Mouse (Mus musculus): ENCODE measurements around the gene Lamb3. TPM values are rescaled to one million over a fixed set of nuclear protein-coding genes. Genes with fewer than 3 reads are reported as not detected.

Lamb3 gene
- polyA plus RNA-seq, 1 experiment from 2014 or later: 0.62 TPM

DNA sequence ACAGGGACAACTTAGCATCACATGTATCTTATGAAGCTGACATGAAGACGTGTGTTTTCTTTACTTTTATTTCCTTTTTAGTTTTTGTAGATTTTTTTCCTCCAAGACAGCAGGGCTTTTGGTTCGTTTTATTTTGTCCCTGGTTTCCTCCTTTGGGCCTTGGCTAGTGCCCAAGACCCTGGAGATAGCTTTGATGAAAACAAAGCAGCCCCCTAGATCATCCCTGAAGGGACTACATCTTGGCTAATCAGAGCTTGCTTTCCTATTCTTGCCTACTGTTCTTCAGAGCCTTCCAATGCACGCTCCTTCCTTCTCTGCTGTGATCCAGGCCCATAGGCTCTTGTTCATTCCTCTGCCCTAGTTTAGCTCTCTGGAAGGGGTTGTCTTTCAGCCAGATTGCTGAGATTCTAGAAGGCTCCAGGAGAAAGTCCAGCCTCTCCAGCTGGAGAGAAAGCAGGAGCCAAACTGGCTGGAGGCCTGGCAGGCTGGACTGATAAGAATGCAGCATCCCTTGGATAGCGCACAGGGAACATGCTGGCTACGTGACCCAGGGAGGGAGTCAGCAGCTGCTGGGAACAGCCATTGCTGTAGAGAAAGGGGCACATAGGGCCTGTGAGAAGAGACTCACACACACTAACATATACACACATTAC, 108.3 kb downstream of the Lamb3 start:
- Histone ChIP-seq H3K27ac (no peak overlapping the region), H3K4me1 (replicated peaks) (peaks cover 10% of the 10 kb centered on the region; the same call in 1 of the 2 replicates), H3K27me3 (no peaks in the 10 kb centered on the region), H3K4me2 (replicated peaks) (no peak overlapping the region), H3K36me3 (no peaks in the 10 kb centered on the region), H3K9me3 (no peaks in the 10 kb centered on the region), H3K4me3 (replicated peaks) (no peak overlapping the region), H3K9ac (replicated peaks) (no peak overlapping the region)
- no peak for ATAC-seq
- 71% methylated on average over 5 of the region's 5 CpGs for WGBS

DNA sequence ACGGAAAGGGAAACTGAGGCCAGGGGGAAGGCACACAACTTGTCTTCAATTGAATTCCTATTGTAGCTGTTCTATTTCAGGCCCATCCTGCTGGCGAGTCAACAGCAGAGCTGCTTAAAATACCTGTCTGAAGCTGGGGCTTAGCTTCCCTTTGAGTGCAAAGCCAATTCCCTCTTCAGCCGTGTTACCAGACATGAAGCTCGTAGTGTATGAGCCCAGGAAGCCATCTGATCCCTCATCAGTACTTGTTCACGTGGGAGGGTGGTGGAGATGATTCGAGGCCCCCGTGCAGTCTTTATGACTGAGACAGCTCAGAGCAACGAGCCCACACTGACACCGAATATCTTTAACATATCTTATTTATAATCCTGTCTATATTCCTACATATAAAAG, 108.9 kb downstream of the Lamb3 start:
- Histone ChIP-seq H3K4me3 (replicated peaks) (no peak overlapping the region), H3K27me3 (no peaks in the 10 kb centered on the region), H3K4me1 (replicated peaks) (peaks cover 10% of the 10 kb centered on the region; the same call in 1 of the 2 replicates), H3K9me3 (no peaks in the 10 kb centered on the region), H3K4me2 (replicated peaks) (no peak overlapping the region), H3K9ac (replicated peaks) (no peak overlapping the region), H3K36me3 (no peaks in the 10 kb centered on the region), H3K27ac (no peak overlapping the region)
- no peak for ATAC-seq
- WGBS: 79% methylated on average over 9 of the region's 9 CpGs

DNA sequence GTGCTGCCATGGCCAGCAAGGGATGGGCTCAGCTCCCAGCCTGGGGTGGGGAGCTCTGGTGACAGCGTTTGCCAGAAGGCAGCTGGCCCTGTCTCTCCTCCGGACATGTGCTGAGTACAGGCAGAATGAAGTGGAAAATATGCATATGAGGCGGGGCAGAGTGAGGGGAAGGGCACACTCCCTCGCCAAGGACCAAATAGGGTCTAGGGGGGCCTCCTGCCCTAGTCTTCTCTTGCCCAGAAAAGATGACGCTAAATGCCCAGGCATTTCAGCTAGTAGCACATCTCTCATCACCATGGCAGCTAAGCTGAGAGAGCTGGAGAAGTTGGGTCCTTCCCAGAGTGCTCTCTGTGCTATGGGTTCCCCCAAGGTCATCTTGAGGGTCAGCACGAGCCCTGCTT, 109.7 kb downstream of the Lamb3 start:
- Histone ChIP-seq H3K4me2 (replicated peaks) (no peak overlapping the region), H3K27ac (no peak overlapping the region), H3K9ac (replicated peaks) (no peak overlapping the region), H3K36me3 (no peaks in the 10 kb centered on the region), H3K4me1 (replicated peaks) (peaks cover 10% of the 10 kb centered on the region; the same call in 1 of the 2 replicates), H3K9me3 (no peaks in the 10 kb centered on the region), H3K4me3 (replicated peaks) (no peak overlapping the region), H3K27me3 (no peaks in the 10 kb centered on the region)
- peak; percentile 76 for ATAC-seq
- WGBS: 41% methylated on average over 6 of the region's 6 CpGs

DNA sequence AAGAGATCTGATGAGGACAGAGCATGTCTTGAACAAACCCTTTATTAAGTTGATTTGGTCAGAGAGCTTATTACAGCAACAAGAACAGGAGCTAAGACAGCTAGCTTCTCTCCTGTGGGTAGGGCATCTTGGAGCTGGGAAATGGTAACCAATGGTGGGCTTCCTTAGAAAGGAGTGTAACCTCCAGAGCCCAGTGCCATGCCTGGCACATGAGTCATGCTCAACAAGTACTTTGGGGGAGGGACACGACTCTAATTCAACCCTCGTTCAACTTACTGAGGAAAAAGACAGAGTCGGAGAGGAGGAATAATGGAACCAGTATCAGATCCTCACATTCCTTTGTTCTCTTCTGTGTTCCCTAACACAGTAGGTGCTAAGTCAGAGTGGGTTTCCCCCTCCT, 112.2 kb downstream of the Lamb3 start:
- no peaks in the 10 kb centered on the region for H3K36me3 ChIP-seq
- no peak for ATAC-seq
- H3K27me3 ChIP-seq: no peaks in the 10 kb centered on the region
- WGBS: 56% methylated on average over 3 of the region's 3 CpGs
- peaks cover 10% of the 10 kb centered on the region; the same call in 1 of the 2 replicates for H3K4me1 ChIP-seq (replicated peaks)
- no peak overlapping the region for H3K9ac ChIP-seq (replicated peaks)
- no peak overlapping the region for H3K4me3 ChIP-seq (replicated peaks)
- H3K4me2 ChIP-seq (replicated peaks): no peak overlapping the region
- H3K27ac ChIP-seq: no peak overlapping the region
- H3K9me3 ChIP-seq: no peaks in the 10 kb centered on the region

DNA sequence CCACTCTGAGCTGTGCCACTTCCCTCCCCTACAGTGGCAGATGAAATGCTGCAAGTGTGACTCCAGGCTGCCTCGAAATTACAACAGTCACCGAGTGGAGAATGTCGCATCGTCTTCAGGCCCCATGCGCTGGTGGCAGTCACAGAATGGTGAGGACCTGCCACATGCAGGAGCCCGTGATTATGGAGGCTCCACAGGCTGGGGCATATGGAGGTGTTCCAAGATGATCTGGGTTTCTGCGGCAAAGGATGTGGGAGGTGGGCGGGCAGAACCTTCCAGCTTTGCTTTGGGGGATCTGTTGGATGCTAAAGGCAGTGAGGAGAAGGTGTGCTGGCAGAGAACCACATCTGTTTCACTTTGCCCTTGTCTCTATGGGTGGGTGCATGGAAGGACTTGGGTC, 112.9 kb downstream of the Lamb3 start:
- no peak overlapping the region for H3K4me2 ChIP-seq (replicated peaks)
- no peak overlapping the region for H3K27ac ChIP-seq
- H3K4me1 ChIP-seq (replicated peaks): peaks cover 10% of the 10 kb centered on the region; the same call in 1 of the 2 replicates
- H3K36me3 ChIP-seq: no peaks in the 10 kb centered on the region
- H3K9me3 ChIP-seq: no peaks in the 10 kb centered on the region
- no peaks in the 10 kb centered on the region for H3K27me3 ChIP-seq
- ATAC-seq: no peak
- no peak overlapping the region for H3K9ac ChIP-seq (replicated peaks)
- no peak overlapping the region for H3K4me3 ChIP-seq (replicated peaks)
- 97% methylated on average over 8 of the region's 8 CpGs for WGBS

DNA sequence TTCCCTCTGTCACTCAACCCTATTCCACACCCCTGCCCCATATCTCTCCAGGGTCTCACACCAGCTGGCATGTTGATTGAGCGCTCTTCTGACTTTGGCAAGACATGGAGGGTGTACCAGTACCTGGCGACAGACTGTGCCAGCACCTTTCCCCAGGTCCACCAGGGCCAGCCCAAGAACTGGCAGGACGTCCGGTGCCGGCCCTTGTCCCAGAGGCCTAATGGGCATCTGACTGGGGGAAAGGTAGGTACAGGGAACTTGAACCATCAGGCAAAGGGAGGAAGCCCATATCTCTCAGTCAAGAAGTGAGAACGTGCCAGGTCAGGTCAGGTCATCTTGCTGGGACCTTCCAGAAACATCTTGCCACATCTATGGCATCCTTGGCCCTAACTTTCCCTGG, 116.2 kb downstream of the Lamb3 start:
- Histone ChIP-seq H3K9ac (replicated peaks) (no peak overlapping the region), H3K4me1 (replicated peaks) (no peaks in the 10 kb centered on the region), H3K27ac (no peak overlapping the region), H3K4me3 (replicated peaks) (no peak overlapping the region), H3K9me3 (no peaks in the 10 kb centered on the region), H3K36me3 (no peaks in the 10 kb centered on the region), H3K4me2 (replicated peaks) (no peak overlapping the region), H3K27me3 (no peaks in the 10 kb centered on the region)
- 92% methylated on average over 6 of the region's 6 CpGs for WGBS
- ATAC-seq: no peak

DNA sequence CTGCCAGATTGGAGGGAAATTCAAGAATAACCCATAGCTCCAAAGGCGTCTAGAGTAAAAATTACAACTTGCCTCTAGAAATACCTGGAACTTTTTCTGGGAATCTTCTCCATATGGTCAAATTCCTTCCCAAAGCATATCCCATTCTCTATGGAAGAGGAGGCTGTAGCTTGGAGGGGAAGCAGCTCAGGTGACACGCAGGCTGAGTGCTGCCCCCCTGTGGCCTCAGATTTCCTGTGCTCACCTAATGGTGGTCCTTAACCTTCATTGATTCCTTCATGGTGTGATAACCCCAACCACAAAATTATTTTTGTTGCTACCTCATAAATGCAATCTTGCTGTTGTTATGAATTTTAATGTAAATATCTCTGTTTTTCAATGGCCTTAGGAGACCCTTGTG, 116.7 kb downstream of the Lamb3 start:
- Histone ChIP-seq H3K27me3 (no peaks in the 10 kb centered on the region), H3K9me3 (no peaks in the 10 kb centered on the region), H3K27ac (no peak overlapping the region), H3K4me1 (replicated peaks) (no peaks in the 10 kb centered on the region), H3K9ac (replicated peaks) (no peak overlapping the region), H3K4me3 (replicated peaks) (no peak overlapping the region), H3K4me2 (replicated peaks) (no peak overlapping the region), H3K36me3 (no peaks in the 10 kb centered on the region)
- no peak for ATAC-seq
- WGBS: 41% methylated on average over 2 of the region's 2 CpGs

DNA sequence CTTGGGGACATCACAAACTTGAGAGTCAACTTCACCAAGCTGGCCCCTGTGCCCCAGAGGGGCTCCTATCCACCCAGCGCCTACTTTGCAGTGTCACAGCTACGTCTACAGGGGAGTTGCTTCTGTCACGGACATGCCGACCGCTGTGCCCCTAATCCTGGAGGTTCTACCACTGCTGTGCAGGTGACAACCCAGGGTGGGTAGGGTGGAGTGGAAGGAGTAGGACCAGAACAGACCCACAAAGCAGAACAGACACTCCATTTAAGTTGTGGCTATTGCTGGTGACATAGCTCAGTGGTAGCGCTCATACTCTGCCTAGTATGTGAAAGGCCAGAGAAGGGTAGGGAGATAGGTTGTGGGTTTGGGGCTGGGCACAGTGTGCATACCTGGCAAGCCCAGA, 118.4 kb downstream of the Lamb3 start:
- no peak for ATAC-seq
- Histone ChIP-seq H3K36me3 (no peaks in the 10 kb centered on the region), H3K27me3 (peaks cover 6% of the 10 kb centered on the region; the same call in 1 of the 2 replicates), H3K27ac (no peak overlapping the region), H3K4me2 (replicated peaks) (no peak overlapping the region), H3K4me1 (replicated peaks) (peaks cover 12% of the 10 kb centered on the region), H3K9ac (replicated peaks) (no peak overlapping the region), H3K4me3 (replicated peaks) (no peak overlapping the region), H3K9me3 (no peaks in the 10 kb centered on the region)
- 91% methylated on average over 6 of the region's 6 CpGs for WGBS

DNA sequence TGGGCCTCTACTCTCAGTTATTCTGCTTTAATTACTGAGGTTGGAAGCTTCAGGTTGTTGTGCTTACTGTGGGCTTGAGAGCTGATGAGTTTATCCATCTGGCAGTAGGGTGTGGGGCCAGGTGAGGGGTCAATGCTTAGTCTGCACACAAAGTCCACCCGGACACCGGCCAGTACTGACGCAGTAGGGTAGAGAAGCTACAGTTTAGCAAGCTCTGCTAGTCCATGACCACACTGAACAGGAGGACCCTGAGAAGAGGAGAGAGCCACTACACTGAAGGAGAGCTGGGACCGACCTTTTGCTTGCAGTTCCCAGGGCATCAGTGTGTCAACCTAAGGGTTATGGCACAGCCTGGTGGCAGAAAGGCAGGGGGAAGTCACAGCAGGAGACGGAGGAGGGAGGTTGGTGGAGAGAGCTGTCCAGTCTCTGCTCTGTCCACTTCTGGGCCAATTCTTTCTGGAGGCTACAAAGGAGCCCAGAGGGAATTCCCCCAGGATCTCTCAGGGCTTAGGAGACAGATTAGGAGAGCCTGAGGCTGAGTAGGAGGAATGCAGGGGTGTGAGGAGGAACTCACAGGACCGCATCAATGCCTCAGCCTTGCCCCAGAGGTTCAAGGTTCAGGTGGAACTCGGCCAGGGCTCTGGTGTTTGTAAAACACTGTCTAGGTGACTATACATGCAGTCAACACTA, 119.1 kb downstream of the Lamb3 start:
- Histone ChIP-seq H3K9me3 (no peaks in the 10 kb centered on the region), H3K27me3 (peaks cover 6% of the 10 kb centered on the region; the same call in 1 of the 2 replicates), H3K4me1 (replicated peaks) (peaks cover 13% of the 10 kb centered on the region), H3K4me2 (replicated peaks) (no peak overlapping the region), H3K27ac (no peak overlapping the region), H3K9ac (replicated peaks) (no peak overlapping the region), H3K36me3 (no peaks in the 10 kb centered on the region), H3K4me3 (replicated peaks) (no peak overlapping the region)
- WGBS: 71% methylated on average over 7 of the region's 7 CpGs
- no peak for ATAC-seq

DNA sequence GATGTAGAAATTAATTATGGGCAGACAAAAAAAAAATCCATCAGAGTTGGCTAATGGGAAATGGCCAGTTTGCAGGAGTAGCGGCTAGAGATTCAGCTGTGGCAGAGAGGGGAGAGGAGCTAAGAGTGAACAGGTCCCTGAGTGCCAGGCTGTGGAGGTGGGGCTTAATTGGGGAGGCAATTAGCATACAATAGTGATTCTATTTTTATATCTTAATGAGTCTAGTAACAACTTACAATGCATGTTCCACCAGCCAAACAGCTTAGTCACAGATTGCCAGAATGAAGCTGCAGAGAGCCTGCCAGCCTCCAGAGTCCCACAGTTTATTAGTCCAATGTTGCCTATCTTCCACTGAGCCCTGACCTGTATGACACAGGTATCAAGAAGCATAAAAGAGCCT, 119.7 kb downstream of the Lamb3 start:
- no peak overlapping the region for H3K4me2 ChIP-seq (replicated peaks)
- H3K27me3 ChIP-seq: peaks cover 6% of the 10 kb centered on the region; the same call in 1 of the 2 replicates
- H3K9me3 ChIP-seq: no peaks in the 10 kb centered on the region
- peaks cover 13% of the 10 kb centered on the region for H3K4me1 ChIP-seq (replicated peaks)
- no peaks in the 10 kb centered on the region for H3K36me3 ChIP-seq
- no peak for ATAC-seq
- WGBS: 77% methylated on average over 1 of the region's 1 CpGs
- no peak overlapping the region for H3K9ac ChIP-seq (replicated peaks)
- H3K4me3 ChIP-seq (replicated peaks): no peak overlapping the region
- H3K27ac ChIP-seq: no peak overlapping the region

DNA sequence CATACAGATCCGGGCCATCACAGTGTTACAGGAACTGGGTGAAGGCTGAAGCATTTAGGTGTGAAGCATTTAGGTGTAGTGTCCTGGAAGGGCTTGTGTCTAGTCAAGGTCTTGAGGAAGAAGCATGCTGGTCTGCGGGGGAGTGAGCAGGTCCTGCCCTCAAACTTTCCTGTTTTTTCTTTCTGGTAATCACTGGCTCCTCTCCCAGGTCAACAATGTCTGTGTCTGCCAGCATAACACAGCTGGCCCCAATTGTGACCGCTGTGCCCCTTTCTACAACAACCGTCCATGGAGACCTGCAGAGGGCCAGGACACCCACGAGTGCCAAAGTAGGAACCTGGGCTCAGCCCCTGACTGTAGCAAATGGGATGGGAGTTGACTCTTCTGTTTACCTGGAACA, 120.2 kb downstream of the Lamb3 start:
- Histone ChIP-seq H3K27ac (no peak overlapping the region), H3K4me2 (replicated peaks) (no peak overlapping the region), H3K9ac (replicated peaks) (no peak overlapping the region), H3K9me3 (no peaks in the 10 kb centered on the region), H3K4me1 (replicated peaks) (peaks cover 13% of the 10 kb centered on the region), H3K4me3 (replicated peaks) (no peak overlapping the region), H3K27me3 (peaks cover 6% of the 10 kb centered on the region; the same call in 1 of the 2 replicates), H3K36me3 (no peaks in the 10 kb centered on the region)
- WGBS: 82% methylated on average over 5 of the region's 5 CpGs
- no peak for ATAC-seq

DNA sequence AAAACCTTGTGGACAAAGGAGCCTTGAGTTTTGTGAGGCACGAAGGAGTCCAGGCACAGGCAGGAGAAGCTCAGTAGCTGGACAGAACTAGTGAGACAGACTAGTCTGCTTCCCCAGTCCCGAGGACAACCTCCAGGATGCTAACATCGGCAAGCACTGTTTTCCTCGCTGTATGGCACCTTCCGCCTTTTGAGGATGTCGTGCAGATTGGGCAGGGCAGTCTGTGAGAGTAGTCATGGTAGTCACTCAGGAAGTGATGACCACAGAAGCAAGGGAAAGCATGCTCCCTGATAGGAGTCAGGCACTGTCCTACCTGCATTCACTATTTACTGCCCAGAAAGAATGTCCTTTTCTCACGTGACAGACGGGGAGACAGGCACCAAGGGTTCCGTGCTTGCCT, 122.1 kb downstream of the Lamb3 start:
- 59% methylated on average over 9 of the region's 9 CpGs for WGBS
- no peaks in the 10 kb centered on the region for H3K9me3 ChIP-seq
- H3K36me3 ChIP-seq: no peaks in the 10 kb centered on the region
- peaks cover 6% of the 10 kb centered on the region; the same call in 1 of the 2 replicates for H3K27me3 ChIP-seq
- peaks cover 19% of the 10 kb centered on the region for H3K4me1 ChIP-seq (replicated peaks)
- H3K4me3 ChIP-seq (replicated peaks): no peak overlapping the region
- no peak overlapping the region for H3K4me2 ChIP-seq (replicated peaks)
- H3K9ac ChIP-seq (replicated peaks): no peak overlapping the region
- no peak for ATAC-seq
- no peak overlapping the region for H3K27ac ChIP-seq

Measured in midbrain, embryonic 13.5 days (tissue).